Mouse (Mus musculus) liver, embryonic 15.5 days (tissue): ENCODE measurements around the gene Zfp770. TPM values are rescaled to one million over a fixed set of nuclear protein-coding genes. Genes with fewer than 3 reads are reported as not detected.
"Not testable (repeated sequence)": the region's sequence is repeated elsewhere in the genome, so short reads cannot be mapped to it uniquely, and the experiment has no call there.

ENCODE experiments used
- ATAC-seq: fragments of 200-750 bp; cut with Nextera tagmentation; 2 replicates; pipeline ENCODE4 v1.8.0; 2017; ENCODE audit warnings: moderate number of reproducible peaks, mild to moderate bottlenecking, moderate library complexity; ENCODE audit not compliant: insufficient read depth
- H3K27ac ChIP-seq: fragments of 300-500 bp; sonication (generic); replicated peaks from 2 replicates; pipeline ENCODE4 v1.5.1; 2015; ENCODE audit warnings: mild to moderate bottlenecking, inconsistent platforms
- H3K27me3 ChIP-seq: fragments of 300-500 bp; sonication (generic); 2 replicates; pipeline ENCODE4 v1.6.1; 2015; ENCODE audit warnings: mild to moderate bottlenecking, inconsistent platforms
- H3K36me3 ChIP-seq: fragments of 300-500 bp; sonication (generic); replicated peaks from 2 replicates; pipeline ENCODE4 v1.6.1; 2015; ENCODE audit warnings: moderate library complexity, mild to moderate bottlenecking, inconsistent platforms
- H3K4me1 ChIP-seq: fragments of 300-500 bp; sonication (generic); replicated peaks from 2 replicates; pipeline ENCODE4 v1.6.1; 2015; ENCODE audit warnings: inconsistent platforms
- H3K4me2 ChIP-seq: fragments of 300-500 bp; sonication (generic); 2 replicates; pipeline ENCODE4 v1.6.1; 2015; ENCODE audit warnings: moderate library complexity, mild to moderate bottlenecking, inconsistent platforms
- H3K4me3 ChIP-seq: fragments of 300-500 bp; sonication (generic); replicated peaks from 2 replicates; pipeline ENCODE4 v1.5.1; 2015; ENCODE audit warnings: mild to moderate bottlenecking, inconsistent platforms
- H3K9ac ChIP-seq: fragments of 300-500 bp; sonication (generic); 2 replicates; pipeline ENCODE4 v1.6.1; 2015; ENCODE audit warnings: moderate library complexity, mild to moderate bottlenecking, inconsistent platforms
- H3K9me3 ChIP-seq: fragments of 300-500 bp; sonication (generic); replicated peaks from 2 replicates; pipeline ENCODE4 v1.6.1; 2016; ENCODE audit warnings: inconsistent platforms
- WGBS: fragments of 180-500 bp; shearing (Covaris S2); methylation state at CpG from one replicate; pipeline ENCODE4 v1.1.7; 2015; ENCODE audit warnings: mixed read lengths; ENCODE audit not compliant: insufficient replicate concordance; 5-methylcytosine and 5-hydroxymethylcytosine counted together
- polyA plus RNA-seq: library from polyadenylated mRNA; unstranded; fragments of >200 nt; fragmentation: Nextera tagmentation; extraction: Ambion mirVana; gene quantifications from 2 replicates; pipeline ENCODE4 v1.2.1, GENCODE M21; 2015

The Zfp770 gene
- polyA plus RNA-seq = 1.3 TPM in 2 replicates

GRCm38 (mm10) chr2:114200932-114201559 is at the start of gene Zfp770:
TSS of gene Zfp770 (minus strand) at chr2:114201469.
- peak within 1 kb of the TSS; percentile 71 for H3K9ac ChIP-seq
- WGBS = under 1% methylated on average over 36 of the region's 36 CpGs
- H3K4me3 ChIP-seq = peak within 1 kb of the TSS; percentile 81
- peak within 1 kb of the TSS; percentile 72 for H3K4me2 ChIP-seq
- no peaks in the 10 kb centered on the region for H3K27me3 ChIP-seq
- peaks cover 12% of the 10 kb centered on the region for H3K36me3 ChIP-seq
- H3K27ac ChIP-seq = no peak within 1 kb of the TSS; the same call in 1 of the 2 replicates
- H3K9me3 ChIP-seq = no peaks in the 10 kb centered on the region
- peaks cover 9% of the 10 kb centered on the region; the same call in 1 of the 2 replicates for H3K4me1 ChIP-seq
- ATAC-seq = peak; percentile 85

- no peaks in the 10 kb centered on the region for H3K27me3 ChIP-seq
- no peak overlapping the region for H3K4me3 ChIP-seq
- H3K36me3 ChIP-seq = no peaks in the 10 kb centered on the region
- H3K9ac ChIP-seq = no peak overlapping the region
- no peak for ATAC-seq
- no peaks in the 10 kb centered on the region for H3K9me3 ChIP-seq
- H3K27ac ChIP-seq = no peak overlapping the region
- no peak overlapping the region for H3K4me2 ChIP-seq
- 57% methylated on average over 6 of the region's 6 CpGs for WGBS
- no peaks in the 10 kb centered on the region for H3K4me1 ChIP-seq
Observed at GRCm38 (mm10) chr2:114249440-114249839, 48.2 kb upstream of the Zfp770 start.

DNA sequence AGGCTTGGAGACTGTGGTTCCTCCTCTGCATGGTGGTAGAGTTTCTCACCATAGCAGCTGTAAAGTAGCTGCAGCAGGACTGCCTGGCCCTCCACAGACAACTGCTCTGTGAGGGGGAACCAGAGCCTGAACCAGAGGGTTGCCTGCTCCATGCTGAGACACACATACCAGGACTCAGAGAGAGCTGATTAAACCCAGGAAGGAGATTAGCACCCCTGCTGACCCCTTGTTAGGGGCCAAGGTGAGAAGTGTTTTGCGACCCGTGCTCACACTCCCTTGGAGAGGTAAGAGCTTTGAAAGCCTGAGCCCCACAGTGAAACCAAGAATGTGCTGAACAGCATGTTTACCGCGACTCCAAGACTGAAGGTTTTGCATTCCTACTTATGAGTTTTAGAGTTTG is 36.4 kb upstream of the Zfp770 start:
- no peak overlapping the region for H3K27ac ChIP-seq
- H3K4me2 ChIP-seq = no peak overlapping the region
- H3K4me3 ChIP-seq = no peak overlapping the region
- H3K9me3 ChIP-seq = no peaks in the 10 kb centered on the region
- H3K36me3 ChIP-seq = no peaks in the 10 kb centered on the region
- no peaks in the 10 kb centered on the region for H3K4me1 ChIP-seq
- ATAC-seq = no peak
- WGBS = 13% methylated on average over 4 of the region's 4 CpGs
- H3K27me3 ChIP-seq = no peaks in the 10 kb centered on the region; the same call in 1 of the 2 replicates
- no peak overlapping the region for H3K9ac ChIP-seq

GRCm38 (mm10) chr2:114236566-114236965 is 35.3 kb upstream of the Zfp770 start:
- Histone ChIP-seq H3K9ac (no peak overlapping the region), H3K4me3 (no peak overlapping the region), H3K4me1 (no peaks in the 10 kb centered on the region), H3K27me3 (no peaks in the 10 kb centered on the region; the same call in 1 of the 2 replicates), H3K36me3 (no peaks in the 10 kb centered on the region), H3K27ac (no peak overlapping the region), H3K9me3 (no peaks in the 10 kb centered on the region), H3K4me2 (no peak overlapping the region)
- no peak for ATAC-seq
- WGBS = 43% methylated on average over 1 of the region's 1 CpGs

DNA sequence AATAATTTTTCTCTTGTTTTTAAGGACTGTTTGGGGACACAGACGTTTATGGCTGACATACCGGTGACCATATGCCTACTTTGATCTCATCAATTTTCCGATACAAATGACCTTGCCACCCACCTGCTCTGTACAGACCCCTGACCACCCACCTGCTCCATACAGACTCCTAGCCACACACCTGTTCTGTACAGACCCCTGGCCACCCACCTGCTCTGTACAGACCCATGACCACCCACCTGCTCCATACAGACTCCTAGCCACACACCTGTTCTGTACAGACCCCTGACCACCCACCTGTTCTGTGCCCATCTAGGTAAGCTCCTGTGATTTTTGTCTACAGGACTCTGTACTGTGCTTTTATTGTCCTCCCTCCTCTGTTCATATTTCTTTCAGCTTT is 34.3 kb upstream of the Zfp770 start:
- no peak for ATAC-seq
- 68% methylated on average over 3 of the region's 3 CpGs for WGBS
- Histone ChIP-seq H3K4me3 (no peak overlapping the region), H3K9ac (no peak overlapping the region), H3K4me1 (no peaks in the 10 kb centered on the region), H3K4me2 (no peak overlapping the region), H3K9me3 (no peaks in the 10 kb centered on the region), H3K27ac (no peak overlapping the region), H3K36me3 (no peaks in the 10 kb centered on the region), H3K27me3 (no peaks in the 10 kb centered on the region; the same call in 1 of the 2 replicates)

DNA sequence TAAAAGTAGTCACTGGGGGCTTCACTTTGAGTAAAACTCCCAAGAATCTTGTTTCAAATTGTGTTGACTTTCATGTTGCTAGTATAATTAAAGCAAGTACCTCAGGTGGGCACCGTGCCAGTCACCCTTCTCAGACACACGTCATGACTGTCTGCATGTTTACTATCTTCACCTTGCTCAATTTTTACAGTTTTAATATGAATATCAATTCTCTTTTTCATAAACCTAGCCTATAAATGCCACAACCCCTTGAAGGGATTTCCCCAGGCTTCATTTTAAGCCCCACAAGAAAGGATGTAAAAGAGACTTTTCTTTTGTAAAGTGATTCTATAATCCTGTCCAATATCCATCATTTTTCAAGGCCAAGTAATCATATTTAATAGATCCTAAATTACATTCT is 30.0 kb upstream of the Zfp770 start:
- ATAC-seq = no peak
- Histone ChIP-seq H3K27me3 (no peaks in the 10 kb centered on the region), H3K9me3 (no peaks in the 10 kb centered on the region), H3K9ac (no peak overlapping the region), H3K4me2 (no peak overlapping the region), H3K4me3 (no peak overlapping the region), H3K4me1 (no peaks in the 10 kb centered on the region), H3K36me3 (no peaks in the 10 kb centered on the region), H3K27ac (no peak overlapping the region)
- WGBS = 70% methylated on average over 2 of the region's 2 CpGs

DNA sequence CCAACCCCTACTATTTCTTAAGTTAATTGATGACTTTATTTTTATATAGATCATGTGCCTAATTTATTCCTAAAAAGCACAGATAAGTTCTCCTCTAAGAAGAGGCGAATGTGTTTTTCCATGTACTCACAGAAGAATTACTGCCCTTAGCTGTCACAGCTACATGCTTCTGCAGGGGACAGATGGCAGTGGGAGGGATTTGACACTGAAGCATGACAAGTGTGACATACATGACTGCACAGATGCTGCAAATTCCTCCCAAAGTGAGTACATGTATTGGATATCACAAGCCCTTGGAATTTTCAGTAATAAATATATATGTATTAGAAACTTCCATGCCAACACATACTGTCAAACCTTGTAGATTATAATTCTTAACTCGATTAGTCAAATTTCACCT is 27.4 kb upstream of the Zfp770 start:
- no peaks in the 10 kb centered on the region for H3K9me3 ChIP-seq
- H3K36me3 ChIP-seq = no peaks in the 10 kb centered on the region
- H3K9ac ChIP-seq = no peak overlapping the region
- no peak overlapping the region for H3K4me2 ChIP-seq
- no peaks in the 10 kb centered on the region for H3K4me1 ChIP-seq
- H3K27ac ChIP-seq = no peak overlapping the region
- H3K4me3 ChIP-seq = no peak overlapping the region
- ATAC-seq = no peak
- H3K27me3 ChIP-seq = no peaks in the 10 kb centered on the region
- WGBS = 57% methylated on average over 2 of the region's 2 CpGs

DNA sequence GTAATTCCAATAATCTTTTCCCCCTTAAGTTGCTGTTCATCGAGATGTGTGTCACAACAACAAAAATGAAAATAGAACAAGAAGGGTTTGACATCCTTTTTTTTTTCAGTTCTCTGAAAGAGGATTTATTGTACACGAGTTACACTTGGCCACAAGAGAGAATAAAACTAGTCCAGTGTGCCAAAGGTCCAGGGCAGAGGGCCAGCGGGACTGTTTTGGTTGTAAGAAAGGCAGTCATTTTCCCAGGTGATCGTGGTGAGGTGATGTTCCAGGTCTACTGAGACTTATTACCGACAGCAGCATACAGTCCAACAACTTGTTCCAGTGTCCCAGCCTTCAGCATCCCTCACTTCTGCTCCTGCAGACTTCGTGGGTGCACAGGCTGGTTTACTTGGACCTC is 3.8 kb upstream of the Zfp770 start:
- H3K27me3 ChIP-seq = no peaks in the 10 kb centered on the region
- peaks cover 4% of the 10 kb centered on the region; the same call in 1 of the 2 replicates for H3K4me1 ChIP-seq
- H3K4me2 ChIP-seq = no peak overlapping the region
- H3K9me3 ChIP-seq = no peaks in the 10 kb centered on the region
- no peak overlapping the region for H3K4me3 ChIP-seq
- WGBS = 46% methylated on average over 6 of the region's 6 CpGs
- no peak overlapping the region for H3K27ac ChIP-seq
- no peak for ATAC-seq
- H3K9ac ChIP-seq = no peak overlapping the region
- no peaks in the 10 kb centered on the region for H3K36me3 ChIP-seq

DNA sequence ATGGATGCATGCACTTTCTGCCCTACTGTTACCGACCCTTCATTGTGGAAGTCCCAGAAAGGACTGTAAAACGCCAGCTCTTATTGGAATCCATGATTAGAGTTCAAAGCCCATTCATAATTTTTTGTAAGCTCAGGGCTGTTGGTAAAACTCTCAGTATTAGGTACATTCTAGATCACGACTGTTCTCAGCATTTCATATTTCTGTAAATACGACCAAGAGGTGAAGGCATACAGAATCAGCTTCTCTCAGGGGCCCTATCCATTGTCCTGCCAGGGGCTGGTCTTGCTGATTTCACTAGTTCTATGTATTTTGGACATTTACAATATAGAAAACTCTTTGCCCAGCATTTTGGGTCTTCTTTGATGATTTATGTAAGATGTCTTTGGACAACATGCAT is 305 bp upstream of the Zfp770 start:
- WGBS = 27% methylated on average over 4 of the region's 4 CpGs

DNA sequence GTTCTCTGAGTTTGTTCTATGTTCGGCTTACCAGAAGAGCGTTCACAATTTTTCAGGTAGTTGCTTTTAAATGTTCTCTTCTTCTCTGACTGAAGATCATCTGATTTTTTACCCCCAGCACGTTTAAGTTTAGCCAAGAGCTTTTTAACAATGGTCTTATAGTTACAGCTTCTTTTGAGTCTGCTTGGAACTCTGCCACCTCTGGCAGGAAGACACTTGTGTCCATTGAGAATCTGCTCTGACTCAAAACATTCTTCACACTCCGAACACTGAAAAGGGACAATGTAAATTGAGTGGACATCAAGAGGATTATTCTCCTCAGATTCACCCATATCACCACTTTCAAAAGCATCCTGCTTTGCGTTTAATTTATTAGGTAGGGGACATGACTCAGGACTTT is 4.8 kb downstream of the Zfp770 start:
- Histone ChIP-seq H3K27me3 (no peaks in the 10 kb centered on the region), H3K4me3 (no peak overlapping the region), H3K4me2 (no peak overlapping the region), H3K9ac (no peak overlapping the region), H3K4me1 (peaks cover 9% of the 10 kb centered on the region; the same call in 1 of the 2 replicates), H3K27ac (no peak overlapping the region), H3K36me3 (peaks cover 24% of the 10 kb centered on the region), H3K9me3 (no peaks in the 10 kb centered on the region)
- no peak for ATAC-seq
- 83% methylated on average over 5 of the region's 5 CpGs for WGBS

More for the DNA sequence above, 305 bp upstream of the Zfp770 start:
- Histone ChIP-seq H3K27ac (no peak overlapping the region), H3K9ac (peak overlapping the region; percentile 71; the same call in 1 of the 2 replicates), H3K36me3 (peaks cover 7% of the 10 kb centered on the region), H3K27me3 (no peaks in the 10 kb centered on the region), H3K4me3 (peak overlapping the region; percentile 81), H3K9me3 (no peaks in the 10 kb centered on the region), H3K4me2 (peak overlapping the region; percentile 72), H3K4me1 (peaks cover 9% of the 10 kb centered on the region; the same call in 1 of the 2 replicates)
- no peak for ATAC-seq

DNA sequence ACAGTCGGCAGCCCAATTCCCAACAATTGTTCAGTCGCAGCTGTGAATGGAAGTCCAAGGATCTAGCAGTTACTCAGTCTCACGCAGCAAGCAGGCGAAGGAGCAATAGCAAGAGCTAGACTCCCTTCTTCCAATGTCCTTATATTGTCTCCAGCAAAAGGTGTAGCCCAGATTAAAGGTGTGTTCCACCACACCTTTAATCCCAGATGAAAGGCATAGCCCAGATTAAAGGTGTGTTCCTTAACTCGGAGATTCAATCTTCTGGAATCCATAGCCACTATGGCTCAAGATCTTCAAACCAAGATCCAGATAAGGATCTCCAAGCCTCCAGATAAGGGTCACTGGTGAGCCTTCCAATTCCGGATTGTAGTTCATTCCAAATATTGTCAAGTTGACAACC is 14.3 kb downstream of the Zfp770 start, which contains the start of gene Aqr:
Gene Aqr (minus strand): TSS at position 101 of the 400 bp plus-strand sequence.
- H3K4me2 ChIP-seq = not testable (repeated sequence)
- WGBS = 45% methylated on average over 1 of the region's 6 CpGs

More for the DNA sequence above, 14.3 kb downstream of the Zfp770 start, which contains the start of gene Aqr:
- not testable (repeated sequence) for H3K4me3 ChIP-seq, H3K4me1 ChIP-seq, ATAC-seq, H3K27ac ChIP-seq, H3K36me3 ChIP-seq, H3K9ac ChIP-seq, H3K9me3 ChIP-seq, H3K27me3 ChIP-seq
